21 mouse cellular contexts compared by ENCODE assay signal in genomic region chr5:73364107-73364864, GRCm38 (mm10). TPM values are rescaled to one million over a fixed set of nuclear protein-coding genes. Genes with fewer than 3 reads are reported as not detected.
DNase-seq lines count a peak whose midpoint lies in the region; ATAC-seq lines count a peak whose summit lies in the region.
"Had no signal": no experiment of that assay in that cellular context is flagged by ENCODE, and none has a peak within 500 bp of the region (broad histone marks: within the 10 kb centered on the region; RNA-seq: fewer than 3 reads in every experiment).

No protein-coding gene starts in this region.

- peak overlapping the region; percentile 18; the same call in 1 of the 2 replicates for H3K27ac ChIP-seq in heart, embryonic 11.5 days (ENCODE audit: low read depth, low read length)
- peak overlapping the region; percentile 32; the same call in 1 of the 2 replicates for H3K27ac ChIP-seq in liver, embryonic 11.5 days (ENCODE audit: low read depth, low read length)
- H3K27ac ChIP-seq in stomach, embryonic 15.5 days: 0 out of 2 replicates have a peak overlapping the region, but pooled peaks have one; percentile 42
- no peak overlapping the region for H3K27ac ChIP-seq in kidney, embryonic 14.5 days (ENCODE audit: low read depth, low read length)
- H3K27ac ChIP-seq: embryonic facial prominence, embryonic 15.5 days; heart, adult 2 months; hindbrain, embryonic 10.5 days; kidney, postnatal 0 days; midbrain, embryonic 15.5 days had no signal

- no peaks in the 10 kb centered on the region for H3K9me3 ChIP-seq in heart, embryonic 11.5 days (replicated peaks; ENCODE audit: control insufficient read depth, low read length)
- H3K9me3 ChIP-seq in liver, embryonic 11.5 days (ENCODE audit: control insufficient read depth, low read length): no peaks in the 10 kb centered on the region
- no peaks in the 10 kb centered on the region for H3K9me3 ChIP-seq in stomach, embryonic 15.5 days
- H3K9me3 ChIP-seq in kidney, embryonic 14.5 days (ENCODE audit: control insufficient read depth, low read length): no peaks in the 10 kb centered on the region
- H3K9me3 ChIP-seq: embryonic facial prominence, embryonic 15.5 days; hindbrain, embryonic 10.5 days; midbrain, embryonic 15.5 days had no signal

- no peak overlapping the region for H3K9ac ChIP-seq in heart, embryonic 11.5 days (ENCODE audit: low read depth, low read length)
- no peak overlapping the region for H3K9ac ChIP-seq in liver, embryonic 11.5 days (ENCODE audit: low read depth, low read length)
- no peak overlapping the region for H3K9ac ChIP-seq in stomach, embryonic 15.5 days
- no peak overlapping the region for H3K9ac ChIP-seq in kidney, embryonic 14.5 days (ENCODE audit: low read depth, low read length)
- H3K9ac ChIP-seq: embryonic facial prominence, embryonic 15.5 days; midbrain, embryonic 15.5 days had no signal

- no peak for DNase-seq in heart, adult 9 months (ENCODE audit: low spot score in 2 of 2)
- DNase-seq in c-Kit-negative CD71-positive TER-119-positive erythroid progenitor cells, embryonic 14.5 days (ENCODE audit: low read depth, low spot score): peak; percentile 70
- no peak for DNase-seq in liver, embryonic 11.5 days (ENCODE audit: low spot score)
- no peak for DNase-seq in gastrocnemius, postnatal 10 days
- DNase-seq in kidney, postnatal 4 days: no peak
- DNase-seq: adrenal gland, adult 2 months; cerebellum, adult 9-10 months; heart, adult 2 months; lung, adult 18-20 months; lung, postnatal 4 days; right cerebral cortex, postnatal 25 days; thymus, adult 2 months had no signal

- peaks cover 7% of the 10 kb centered on the region for H3K4me1 ChIP-seq in heart, embryonic 11.5 days (ENCODE audit: control insufficient read depth, insufficient read depth, low read length)
- peaks cover 16% of the 10 kb centered on the region for H3K4me1 ChIP-seq in liver, embryonic 11.5 days (replicated peaks; ENCODE audit: control insufficient read depth, insufficient read depth, low read length)
- 0 out of 2 replicates have a peak, but pooled peaks cover 6% of the 10 kb centered on the region for H3K4me1 ChIP-seq in stomach, embryonic 15.5 days
- peaks cover 7% of the 10 kb centered on the region for H3K4me1 ChIP-seq in kidney, embryonic 14.5 days (ENCODE audit: control insufficient read depth, insufficient read depth, low read length)

- ATAC-seq in heart, embryonic 11.5 days (replicated peaks; ENCODE audit: insufficient number of reproducible peaks, low FRiP score, low TSS enrichment): no peak; the same call in 1 of the 2 replicates
- ATAC-seq in liver, embryonic 11.5 days (replicated peaks; ENCODE audit: low FRiP score): peak; percentile 91
- peak; percentile 70 for ATAC-seq in stomach, embryonic 15.5 days (ENCODE audit: insufficient read depth, low FRiP score, low read depth)
- ATAC-seq in kidney, embryonic 14.5 days (ENCODE audit: low FRiP score, low TSS enrichment): no peak
- ATAC-seq: forebrain, embryonic 14.5 days; inflammation-experienced regulatory T-cells, adult 6 months; midbrain, embryonic 15.5 days had no signal

- WGBS in heart, embryonic 11.5 days (ENCODE audit: insufficient replicate concordance): 79% methylated on average over 2 of the region's 2 CpGs
- 81% methylated on average over 2 of the region's 2 CpGs for WGBS in liver, embryonic 11.5 days
- WGBS in stomach, embryonic 15.5 days: 76% methylated on average over 2 of the region's 2 CpGs
- WGBS in kidney, embryonic 14.5 days: 87% methylated on average over 2 of the region's 2 CpGs

- no peak overlapping the region for H3K4me2 ChIP-seq in heart, embryonic 11.5 days
- 0 out of 2 replicates have a peak overlapping the region, but pooled peaks have one; percentile 13 for H3K4me2 ChIP-seq in liver, embryonic 11.5 days
- no peak overlapping the region for H3K4me2 ChIP-seq in stomach, embryonic 15.5 days
- H3K4me2 ChIP-seq in kidney, embryonic 14.5 days (replicated peaks; ENCODE audit: low read depth, low read length): no peak overlapping the region
- H3K4me2 ChIP-seq: embryonic facial prominence, embryonic 15.5 days; midbrain, embryonic 15.5 days had no signal

- no peaks in the 10 kb centered on the region for H3K36me3 ChIP-seq in heart, embryonic 11.5 days (ENCODE audit: control insufficient read depth, insufficient read depth, low read length)
- no peaks in the 10 kb centered on the region for H3K36me3 ChIP-seq in liver, embryonic 11.5 days (ENCODE audit: control insufficient read depth, insufficient read depth, low read length)
- H3K36me3 ChIP-seq in stomach, embryonic 15.5 days: no peaks in the 10 kb centered on the region
- H3K36me3 ChIP-seq in kidney, embryonic 14.5 days (ENCODE audit: control insufficient read depth, insufficient read depth, low read length): no peaks in the 10 kb centered on the region
- H3K36me3 ChIP-seq: embryonic facial prominence, embryonic 15.5 days; hindbrain, embryonic 10.5 days; midbrain, embryonic 15.5 days had no signal

- no peak overlapping the region for H3K4me3 ChIP-seq in heart, embryonic 11.5 days (ENCODE audit: low read depth, low read length)
- no peak overlapping the region for H3K4me3 ChIP-seq in liver, embryonic 11.5 days (ENCODE audit: low read depth, low read length)
- no peak overlapping the region for H3K4me3 ChIP-seq in stomach, embryonic 15.5 days (replicated peaks)
- no peak overlapping the region for H3K4me3 ChIP-seq in kidney, embryonic 14.5 days (ENCODE audit: low read length)
- H3K4me3 ChIP-seq: embryonic facial prominence, embryonic 15.5 days; heart, adult 2 months; hindbrain, embryonic 10.5 days; midbrain, embryonic 15.5 days had no signal

- H3K27me3 ChIP-seq in heart, embryonic 11.5 days (ENCODE audit: control insufficient read depth, insufficient read depth, low read length): no peaks in the 10 kb centered on the region
- no peaks in the 10 kb centered on the region; the same call in 1 of the 2 replicates for H3K27me3 ChIP-seq in liver, embryonic 11.5 days (replicated peaks; ENCODE audit: control insufficient read depth, insufficient read depth, low read length)
- H3K27me3 ChIP-seq in stomach, embryonic 15.5 days (replicated peaks): no peaks in the 10 kb centered on the region
- H3K27me3 ChIP-seq in kidney, embryonic 14.5 days (ENCODE audit: control insufficient read depth, insufficient read depth, low read length): 0 out of 2 replicates have a peak, but pooled peaks cover 4% of the 10 kb centered on the region
- H3K27me3 ChIP-seq: embryonic facial prominence, embryonic 15.5 days; midbrain, embryonic 15.5 days had no signal

RNA-seq across cellular contexts. Expression of gene Ociad2, which starts 23.5 kb away (rescaled TPM):
- polyA plus RNA-seq in heart, embryonic 11.5 days (2014; fragmentation: Nextera tagmentation; extraction: Ambion mirVana): 21.6 and 22.5 TPM in 2 replicates
- 5.1 and 7.0 TPM in 2 replicates for polyA plus RNA-seq in liver, embryonic 11.5 days (2014; fragmentation: Nextera tagmentation; extraction: Ambion mirVana)
- 86.6 and 96.5 TPM in 2 replicates for polyA plus RNA-seq in stomach, embryonic 15.5 days (2015; fragmentation: Nextera tagmentation; extraction: Ambion mirVana)
- 8.8 and 10.0 TPM in 2 replicates for polyA plus RNA-seq in kidney, embryonic 14.5 days (2014; fragmentation: Nextera tagmentation; extraction: Ambion mirVana)
- 10 to 100 TPM; 33.0 to 36.0 TPM for total RNA-seq in gastrocnemius, postnatal 10 days (2021)

RNA-seq across cellular contexts. Expression of gene Cwh43, which starts 41.6 kb away (rescaled TPM):
- polyA plus RNA-seq in heart, embryonic 11.5 days (2014; fragmentation: Nextera tagmentation; extraction: Ambion mirVana): not detected in 2 replicates
- not detected in 2 replicates for polyA plus RNA-seq in liver, embryonic 11.5 days (2014; fragmentation: Nextera tagmentation; extraction: Ambion mirVana)
- polyA plus RNA-seq in stomach, embryonic 15.5 days (2015; fragmentation: Nextera tagmentation; extraction: Ambion mirVana): 1.1 and 1.9 TPM in 2 replicates
- 0.09 and 0.23 TPM in 2 replicates for polyA plus RNA-seq in kidney, embryonic 14.5 days (2014; fragmentation: Nextera tagmentation; extraction: Ambion mirVana)
- total RNA-seq in gastrocnemius, postnatal 10 days (2021): not detected
- total RNA-seq: heart, adult 2 months had no signal
- polyA plus RNA-seq: adrenal gland, adult 2 months; forebrain, embryonic 14.5 days; heart, adult 2 months; hindbrain, embryonic 10.5 days; inflammation-experienced regulatory T-cells, adult 6 months had no signal

Comparison
In these comparisons a context has a peak if more than half of its experiments do, and no peak if none do; other contexts are left out.
1. ATAC-seq: peak in liver, embryonic 11.5 days (single experiment) and stomach, embryonic 15.5 days (single experiment); none in heart, embryonic 11.5 days (single experiment) and kidney, embryonic 14.5 days (single experiment).